Mouse (Mus musculus): ENCODE measurements at regions not wholly inside any gene's neighbourhood (a gene's known extent, or its start where the extent isn't known, plus 50 kb on each side); places are given as distances from the start of the nearest gene placed in this dataset.

DNA sequence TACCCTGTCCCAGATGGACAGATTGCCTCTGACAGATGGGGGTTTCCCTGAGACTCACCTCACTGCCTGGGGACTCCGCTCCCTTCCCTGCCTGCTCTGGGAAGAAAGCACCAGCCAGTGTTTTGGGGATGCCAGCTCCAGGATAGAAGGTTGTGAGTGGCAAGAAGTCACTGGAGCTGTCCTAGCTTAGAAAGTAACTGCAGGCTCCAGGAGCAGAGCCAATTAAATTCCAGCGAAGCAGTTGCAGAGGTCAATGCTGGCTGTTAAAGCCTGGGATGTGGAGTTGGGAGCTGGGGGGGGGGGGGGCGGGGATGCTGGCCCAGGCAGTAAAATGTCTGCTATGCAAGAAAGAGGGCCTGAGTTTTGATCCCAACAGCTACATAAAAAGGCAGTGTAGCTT is 69.3 kb upstream of the Prdm11 start:
- H3K4me1 ChIP-seq = peaks cover 11% of the 10 kb centered on the region; the same call in 1 of the 2 replicates
- ATAC-seq (replicated peaks; ENCODE audit: low FRiP score) = no peak
- no peaks in the 10 kb centered on the region for H3K36me3 ChIP-seq
- no peaks in the 10 kb centered on the region for H3K9me3 ChIP-seq (replicated peaks)
- H3K27ac ChIP-seq = no peak overlapping the region
- no peak overlapping the region for H3K4me2 ChIP-seq
- H3K27me3 ChIP-seq = no peaks in the 10 kb centered on the region
- H3K4me3 ChIP-seq (replicated peaks) = no peak overlapping the region
- 40% methylated on average over 3 of the region's 3 CpGs for WGBS
- no peak overlapping the region for H3K9ac ChIP-seq

DNA sequence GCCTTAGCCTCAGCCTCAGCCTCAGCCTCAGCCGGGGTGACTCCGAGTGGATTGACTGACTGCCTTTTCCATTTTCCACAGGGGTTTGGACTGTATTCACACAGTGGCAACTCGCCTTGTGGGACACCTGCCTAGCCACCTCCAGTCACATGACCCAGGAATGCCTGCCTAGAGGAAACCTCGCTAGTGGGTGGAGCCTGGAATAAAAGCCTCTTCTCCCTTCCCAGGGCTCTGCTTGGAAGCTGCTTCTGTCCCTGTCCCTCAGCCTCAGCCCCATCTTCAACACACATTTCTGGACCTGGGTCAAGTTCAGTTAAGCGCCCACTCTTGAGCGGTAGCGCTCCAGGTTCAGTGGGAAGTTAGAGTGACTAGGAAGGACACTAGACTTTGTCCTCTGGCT is 68.0 kb upstream of the Prdm11 start:
- Histone ChIP-seq H3K4me3 (replicated peaks) (no peak overlapping the region), H3K9ac (no peak overlapping the region), H3K9me3 (replicated peaks) (no peaks in the 10 kb centered on the region), H3K4me2 (no peak overlapping the region), H3K27me3 (peaks cover 10% of the 10 kb centered on the region), H3K4me1 (0 out of 2 replicates have a peak, but pooled peaks cover 5% of the 10 kb centered on the region), H3K36me3 (no peaks in the 10 kb centered on the region), H3K27ac (no peak overlapping the region)
- no peak for ATAC-seq (replicated peaks; ENCODE audit: low FRiP score)
- 80% methylated on average over 7 of the region's 7 CpGs for WGBS

DNA sequence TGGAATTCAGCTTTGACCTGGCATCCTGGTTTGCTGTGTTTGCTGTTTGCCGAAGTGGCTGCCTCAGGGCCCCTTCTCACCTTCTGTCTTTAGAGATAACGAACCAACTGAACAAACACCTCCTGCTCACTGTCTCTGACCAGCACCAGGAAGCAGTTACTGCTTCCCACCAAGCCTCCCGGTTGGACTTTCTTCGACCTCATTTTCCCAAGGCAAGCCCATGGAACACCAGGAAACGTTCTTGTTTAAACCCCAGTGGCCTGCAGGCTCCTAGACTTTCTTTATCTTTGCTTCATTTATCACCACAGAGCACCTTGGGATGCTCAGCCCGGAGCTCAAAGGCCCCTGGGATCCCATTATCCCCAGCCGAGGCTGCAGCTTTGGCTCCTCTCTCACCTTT is 66.4 kb upstream of the Prdm11 start:
- Histone ChIP-seq H3K36me3 (no peaks in the 10 kb centered on the region), H3K4me3 (replicated peaks) (no peak overlapping the region), H3K4me2 (no peak overlapping the region), H3K9me3 (replicated peaks) (no peaks in the 10 kb centered on the region), H3K4me1 (0 out of 2 replicates have a peak, but pooled peaks cover 5% of the 10 kb centered on the region), H3K27me3 (peaks cover 10% of the 10 kb centered on the region), H3K9ac (no peak overlapping the region), H3K27ac (no peak overlapping the region)
- WGBS = 34% methylated on average over 7 of the region's 7 CpGs
- no peak for ATAC-seq (replicated peaks; ENCODE audit: low FRiP score)

DNA sequence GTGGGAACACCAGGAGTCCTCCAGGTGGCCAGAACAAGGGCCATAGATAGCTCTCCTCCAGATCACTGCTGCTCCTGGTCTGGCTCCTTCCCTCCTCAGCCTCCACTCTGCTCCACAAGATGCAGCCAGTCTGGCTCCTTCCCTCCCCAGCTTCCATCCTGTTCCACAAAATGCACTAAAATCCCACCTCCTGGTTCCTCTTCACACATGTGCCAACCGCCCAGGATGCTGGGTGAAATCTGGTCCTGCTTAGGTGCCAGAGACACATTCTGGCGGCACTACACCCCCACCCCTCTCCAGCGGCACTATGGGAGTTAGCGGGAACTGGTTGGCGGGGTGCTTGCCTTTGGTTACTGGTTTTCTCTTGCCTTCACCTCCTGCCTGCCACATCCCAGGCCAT is 64.9 kb upstream of the Prdm11 start:
- no peak overlapping the region for H3K4me3 ChIP-seq (replicated peaks)
- peaks cover 10% of the 10 kb centered on the region for H3K27me3 ChIP-seq
- H3K4me1 ChIP-seq = 0 out of 2 replicates have a peak, but pooled peaks cover 5% of the 10 kb centered on the region
- ATAC-seq (replicated peaks; ENCODE audit: low FRiP score) = no peak
- no peaks in the 10 kb centered on the region for H3K36me3 ChIP-seq
- H3K27ac ChIP-seq = no peak overlapping the region
- H3K9me3 ChIP-seq (replicated peaks) = no peaks in the 10 kb centered on the region
- H3K4me2 ChIP-seq = no peak overlapping the region
- H3K9ac ChIP-seq = no peak overlapping the region
- 85% methylated on average over 5 of the region's 5 CpGs for WGBS

DNA sequence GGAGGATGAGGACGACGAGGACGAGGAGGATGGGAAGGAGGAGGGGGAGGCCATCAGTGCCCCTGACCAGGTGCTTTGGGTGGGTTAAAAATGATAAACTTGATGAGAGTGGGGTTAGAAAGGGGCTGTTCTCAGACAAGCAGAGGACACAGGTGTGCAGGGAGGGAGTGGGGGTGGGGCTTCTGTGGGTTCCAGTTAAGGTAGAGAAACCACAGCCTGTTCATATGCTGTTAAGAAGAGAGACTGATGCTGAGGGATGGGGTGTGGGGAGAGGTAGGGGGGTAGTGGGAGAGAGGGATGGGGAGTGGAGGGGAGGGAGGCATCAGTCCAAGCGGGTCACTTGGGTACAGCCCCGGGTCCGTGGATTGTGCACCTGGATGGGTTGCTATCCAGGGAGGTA is 60.6 kb upstream of the Prdm11 start:
- H3K27me3 ChIP-seq = peaks cover 10% of the 10 kb centered on the region
- no peak overlapping the region for H3K4me2 ChIP-seq
- H3K27ac ChIP-seq = no peak overlapping the region
- no peaks in the 10 kb centered on the region for H3K4me1 ChIP-seq
- H3K9me3 ChIP-seq (replicated peaks) = no peaks in the 10 kb centered on the region
- no peak overlapping the region for H3K9ac ChIP-seq
- no peaks in the 10 kb centered on the region for H3K36me3 ChIP-seq
- ATAC-seq (replicated peaks; ENCODE audit: low FRiP score) = no peak
- 54% methylated on average over 6 of the region's 6 CpGs for WGBS
- H3K4me3 ChIP-seq (replicated peaks) = no peak overlapping the region

DNA sequence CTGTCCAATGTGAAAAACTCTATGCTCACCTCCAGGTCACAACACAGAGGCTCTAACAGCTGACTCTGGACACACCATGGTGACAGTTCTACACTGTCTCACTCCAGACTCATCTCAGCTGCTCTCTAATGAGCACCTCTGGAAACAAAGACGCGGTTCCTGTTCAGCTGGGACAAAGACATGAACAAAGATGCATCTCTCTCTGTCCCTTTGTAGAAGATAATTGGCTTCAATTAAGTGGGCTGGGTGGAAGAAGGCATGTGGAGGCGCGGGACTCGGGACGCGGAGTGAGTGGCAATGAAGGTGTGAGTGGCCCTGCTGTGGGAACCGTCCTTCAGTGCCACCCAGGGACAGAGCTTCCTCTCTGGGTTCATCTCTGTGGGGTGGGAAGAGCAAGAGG is 56.0 kb upstream of the Prdm11 start:
- H3K4me1 ChIP-seq = 0 out of 2 replicates have a peak, but pooled peaks cover 5% of the 10 kb centered on the region
- H3K4me3 ChIP-seq (replicated peaks) = no peak overlapping the region
- no peak overlapping the region for H3K27ac ChIP-seq
- 73% methylated on average over 8 of the region's 8 CpGs for WGBS
- no peaks in the 10 kb centered on the region for H3K27me3 ChIP-seq
- no peaks in the 10 kb centered on the region for H3K36me3 ChIP-seq
- H3K9me3 ChIP-seq (replicated peaks) = no peaks in the 10 kb centered on the region
- H3K9ac ChIP-seq = no peak overlapping the region
- H3K4me2 ChIP-seq = no peak overlapping the region
- ATAC-seq (replicated peaks; ENCODE audit: low FRiP score) = no peak

DNA sequence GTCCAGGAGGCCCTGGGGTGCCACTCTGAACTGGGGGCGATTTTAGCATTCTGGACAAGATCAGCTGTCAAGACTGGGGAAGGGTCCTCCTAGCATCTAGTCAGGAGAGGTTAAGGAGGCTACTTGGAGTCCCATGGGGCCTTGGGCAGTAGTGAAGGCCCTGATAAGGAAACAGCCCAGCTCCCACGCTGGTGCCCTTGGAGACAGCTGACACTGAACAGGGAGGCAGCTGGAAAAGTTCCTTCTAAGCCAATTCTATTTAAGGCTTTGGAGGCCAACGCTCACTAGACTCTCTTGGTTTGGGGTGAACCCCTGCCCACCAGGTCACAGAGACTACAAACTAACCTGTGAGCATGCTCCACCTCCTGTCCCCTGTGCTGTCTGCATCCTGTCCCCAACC is 53.8 kb upstream of the Prdm11 start:
- WGBS = 51% methylated on average over 3 of the region's 3 CpGs
- ATAC-seq (replicated peaks; ENCODE audit: low FRiP score) = no peak
- H3K9me3 ChIP-seq (replicated peaks) = no peaks in the 10 kb centered on the region
- no peaks in the 10 kb centered on the region for H3K27me3 ChIP-seq
- H3K4me3 ChIP-seq (replicated peaks) = no peak overlapping the region
- H3K9ac ChIP-seq = no peak overlapping the region
- 0 out of 2 replicates have a peak, but pooled peaks cover 5% of the 10 kb centered on the region for H3K4me1 ChIP-seq
- H3K4me2 ChIP-seq = no peak overlapping the region
- H3K36me3 ChIP-seq = no peaks in the 10 kb centered on the region
- H3K27ac ChIP-seq = no peak overlapping the region

DNA sequence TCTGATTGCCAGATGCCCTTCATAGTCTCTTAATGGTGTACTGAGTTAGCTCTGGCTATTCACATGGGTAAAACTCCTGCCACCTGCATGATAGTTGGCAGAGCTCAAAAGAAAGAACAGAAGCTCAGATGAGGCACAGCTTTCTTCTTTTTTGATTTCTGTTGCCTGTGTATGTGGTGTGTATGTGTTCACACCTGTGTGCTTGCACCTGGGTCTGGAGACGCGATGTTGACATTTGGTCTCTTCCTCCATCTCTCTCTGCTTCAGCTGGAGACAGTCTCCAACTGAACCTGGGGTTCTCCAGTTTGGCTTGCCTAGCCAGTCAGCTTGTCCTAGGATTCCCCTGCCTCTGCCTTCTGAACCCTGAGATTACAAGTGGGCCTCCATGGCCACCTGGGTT is 51.0 kb upstream of the Prdm11 start:
- Histone ChIP-seq H3K9ac (no peak overlapping the region), H3K9me3 (replicated peaks) (no peaks in the 10 kb centered on the region), H3K4me1 (0 out of 2 replicates have a peak, but pooled peaks cover 6% of the 10 kb centered on the region), H3K36me3 (no peaks in the 10 kb centered on the region), H3K4me3 (replicated peaks) (no peak overlapping the region), H3K27me3 (no peaks in the 10 kb centered on the region), H3K4me2 (no peak overlapping the region), H3K27ac (no peak overlapping the region)
- ATAC-seq (replicated peaks; ENCODE audit: low FRiP score) = no peak
- 93% methylated on average over 2 of the region's 2 CpGs for WGBS

DNA sequence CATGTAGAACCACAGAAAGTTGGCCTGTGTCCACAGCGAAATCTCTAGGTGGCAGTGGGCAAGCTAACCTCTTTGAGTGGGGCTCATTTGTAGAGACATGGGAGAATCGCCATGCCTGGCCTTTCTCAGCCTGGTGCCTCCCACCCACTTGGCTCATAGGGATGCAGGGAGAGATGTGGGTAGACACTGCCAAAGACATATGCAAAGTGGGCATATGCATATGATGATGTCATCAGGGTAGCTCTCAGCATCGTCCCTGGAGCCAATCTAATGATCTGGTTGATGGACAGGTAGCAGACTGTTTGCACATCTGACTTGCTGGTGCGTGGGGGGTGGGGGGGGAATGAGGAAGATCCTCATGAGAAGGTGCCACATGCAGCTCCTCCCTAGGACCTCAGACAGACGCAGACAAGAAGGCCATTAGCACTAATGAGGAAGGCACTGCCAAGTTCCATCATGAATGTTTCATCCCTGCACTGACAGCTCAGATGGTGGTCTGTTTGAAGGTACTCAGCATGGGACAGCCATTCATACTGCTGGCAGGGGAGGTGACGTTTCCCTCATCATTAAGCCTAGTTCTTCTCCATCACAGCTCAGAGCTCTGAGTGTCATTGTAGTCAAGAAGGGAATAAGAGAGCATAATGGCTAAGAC is 50.2 kb upstream of the Prdm11 start:
- H3K4me3 ChIP-seq (replicated peaks) = no peak overlapping the region
- H3K36me3 ChIP-seq = no peaks in the 10 kb centered on the region
- no peak overlapping the region for H3K27ac ChIP-seq
- H3K9ac ChIP-seq = no peak overlapping the region
- no peaks in the 10 kb centered on the region for H3K27me3 ChIP-seq
- WGBS = 81% methylated on average over 6 of the region's 6 CpGs
- 0 out of 2 replicates have a peak, but pooled peaks cover 12% of the 10 kb centered on the region for H3K4me1 ChIP-seq
- no peak for ATAC-seq (replicated peaks; ENCODE audit: low FRiP score)
- H3K9me3 ChIP-seq (replicated peaks) = no peaks in the 10 kb centered on the region
- no peak overlapping the region for H3K4me2 ChIP-seq

All from kidney, embryonic 15.5 days (tissue).